ENCODE assay signal across 8 mouse cellular contexts in the genomic region with DNA sequence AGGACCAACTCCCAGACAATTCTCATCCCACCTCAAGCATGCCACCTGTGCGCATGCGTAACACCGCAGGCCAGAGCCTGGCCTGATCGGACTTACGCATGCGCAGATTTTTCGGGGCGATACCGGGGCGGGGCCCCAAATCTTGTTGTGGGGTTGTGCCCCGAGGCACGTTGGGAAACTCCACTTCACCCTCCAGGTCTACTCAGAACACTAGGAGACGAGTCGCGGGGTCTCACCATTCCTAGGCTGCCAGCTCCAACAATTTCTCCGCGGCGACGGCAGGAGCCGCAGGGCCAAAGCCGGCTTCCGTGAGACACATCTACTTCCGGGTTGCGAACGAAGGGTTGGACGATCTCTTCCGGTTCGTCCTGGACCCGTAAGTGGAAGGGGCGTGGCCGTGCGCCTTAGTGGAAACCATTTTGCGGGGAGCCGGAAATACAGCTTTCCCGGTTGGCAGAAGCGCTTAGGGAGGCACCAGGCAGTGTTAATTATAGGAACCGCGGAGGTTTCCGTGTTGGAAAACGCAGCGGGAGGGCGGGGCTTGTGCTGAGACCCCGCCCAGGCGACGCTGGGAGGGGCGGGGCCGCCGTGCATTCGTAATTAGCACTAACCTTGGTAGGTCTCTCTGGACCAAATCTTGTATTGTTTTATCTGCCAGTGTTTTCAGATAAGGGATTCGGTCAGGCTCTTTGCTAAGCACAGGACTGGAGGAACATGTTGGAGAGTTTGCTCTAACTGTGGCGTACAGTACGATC. TPM values are rescaled to one million over a fixed set of nuclear protein-coding genes. Genes with fewer than 3 reads are reported as not detected.
A peak's percentile ranks its signal among the peaks of the same experiment; 100 is the strongest.
DNase-seq lines count a peak whose midpoint lies in the region; ATAC-seq and TF ChIP-seq lines count a peak whose summit lies in the region.

A gene (minus strand): TSS at position 336 of the 755 bp plus-strand sequence.

- H3K9ac ChIP-seq in forebrain, embryonic 12.5 days: peak within 1 kb of the TSS; percentile 71
- H3K9ac ChIP-seq in heart, postnatal 0 days (replicated peaks; ENCODE audit: low read depth, low read length): peak within 1 kb of the TSS; percentile 63
- H3K9ac ChIP-seq in liver, embryonic 16.5 days (ENCODE audit: low read depth, low read length): peak within 1 kb of the TSS; percentile 76
- peak within 1 kb of the TSS; percentile 80 for H3K9ac ChIP-seq in neural tube, embryonic 13.5 days

- peak; percentile 98 for DNase-seq in c-Kit-positive CD71-positive TER-119-positive erythroid progenitor cells, embryonic 14.5 days (ENCODE audit: low spot score)
- peak; percentile 100 for DNase-seq in heart, postnatal 0 days (ENCODE audit: low spot score)
- DNase-seq in kidney, postnatal 4 days: peak; percentile 97 to 98

- H3K4me1 ChIP-seq in E14TG2a.4 (replicated peaks; ENCODE audit: low read depth, low read length): peaks cover 73% of the 10 kb centered on the region
- peaks cover 24% of the 10 kb centered on the region for H3K4me1 ChIP-seq in forebrain, embryonic 12.5 days
- peaks cover 43% of the 10 kb centered on the region for H3K4me1 ChIP-seq in heart, postnatal 0 days (ENCODE audit: control insufficient read depth, insufficient read depth)
- peaks cover 7% of the 10 kb centered on the region for H3K4me1 ChIP-seq in liver, embryonic 16.5 days (ENCODE audit: control insufficient read depth, low read depth, low read length)
- peaks cover 23% of the 10 kb centered on the region for H3K4me1 ChIP-seq in neural tube, embryonic 13.5 days (replicated peaks)
- peaks cover 2% of the 10 kb centered on the region for H3K4me1 ChIP-seq in testis, adult 2 months (ENCODE audit: control insufficient read depth, insufficient read depth, low read length)

- ATAC-seq in forebrain, embryonic 12.5 days (ENCODE audit: low FRiP score): peak; percentile 94
- ATAC-seq in heart, postnatal 0 days (ENCODE audit: insufficient read depth, low read depth): peak; percentile 89
- peak; percentile 89 for ATAC-seq in liver, embryonic 16.5 days (ENCODE audit: low read depth)
- peak; percentile 91 for ATAC-seq in neural tube, embryonic 13.5 days (ENCODE audit: low read depth)

- H3K4me3 ChIP-seq in E14TG2a.4 (replicated peaks; ENCODE audit: low read length): peak within 1 kb of the TSS; percentile 93
- peak within 1 kb of the TSS; percentile 64 for H3K4me3 ChIP-seq in forebrain, embryonic 12.5 days (replicated peaks)
- peak within 1 kb of the TSS; percentile 66 for H3K4me3 ChIP-seq in heart, postnatal 0 days (ENCODE audit: low read depth, low read length)
- peak within 1 kb of the TSS; percentile 77 for H3K4me3 ChIP-seq in liver, embryonic 16.5 days (ENCODE audit: low read depth, low read length)
- H3K4me3 ChIP-seq in neural tube, embryonic 13.5 days: peak within 1 kb of the TSS; percentile 56
- peak within 1 kb of the TSS; percentile 95 for H3K4me3 ChIP-seq in testis, adult 2 months (ENCODE audit: control insufficient read depth, low read depth, low read length)

- peaks cover 40% of the 10 kb centered on the region for H3K36me3 ChIP-seq in E14TG2a.4 (ENCODE audit: insufficient read depth, low read length)
- peaks cover 31% of the 10 kb centered on the region for H3K36me3 ChIP-seq in forebrain, embryonic 12.5 days (replicated peaks)
- peaks cover 14% of the 10 kb centered on the region for H3K36me3 ChIP-seq in heart, postnatal 0 days (replicated peaks; ENCODE audit: control insufficient read depth, insufficient read depth, low read length)
- peaks cover 3% of the 10 kb centered on the region for H3K36me3 ChIP-seq in liver, embryonic 16.5 days (ENCODE audit: control insufficient read depth, insufficient read depth)
- H3K36me3 ChIP-seq in neural tube, embryonic 13.5 days: peaks cover 30% of the 10 kb centered on the region
- no peaks in the 10 kb centered on the region for H3K36me3 ChIP-seq in testis, adult 2 months (ENCODE audit: control insufficient read depth, insufficient read depth, low read length)

- H3K9me3 ChIP-seq in E14TG2a.4 (ENCODE audit: low read length): no peaks in the 10 kb centered on the region
- H3K9me3 ChIP-seq in forebrain, embryonic 12.5 days: no peaks in the 10 kb centered on the region
- H3K9me3 ChIP-seq in heart, postnatal 0 days (replicated peaks; ENCODE audit: control insufficient read depth, low read length): no peaks in the 10 kb centered on the region
- H3K9me3 ChIP-seq in liver, embryonic 16.5 days (replicated peaks; ENCODE audit: control insufficient read depth, low read length): no peaks in the 10 kb centered on the region
- no peaks in the 10 kb centered on the region for H3K9me3 ChIP-seq in neural tube, embryonic 13.5 days

- WGBS in forebrain, embryonic 12.5 days: under 1% methylated on average over 52 of the region's 52 CpGs
- WGBS in heart, postnatal 0 days: under 1% methylated on average over 52 of the region's 52 CpGs
- under 1% methylated on average over 52 of the region's 52 CpGs for WGBS in liver, embryonic 16.5 days (ENCODE audit: insufficient replicate concordance)
- under 1% methylated on average over 52 of the region's 52 CpGs for WGBS in neural tube, embryonic 13.5 days

- H3K27ac ChIP-seq in forebrain, embryonic 12.5 days: peak within 1 kb of the TSS; percentile 97
- H3K27ac ChIP-seq in heart, postnatal 0 days (ENCODE audit: low read depth): peak within 1 kb of the TSS; percentile 98
- H3K27ac ChIP-seq in liver, embryonic 16.5 days (ENCODE audit: low read length): peak within 1 kb of the TSS; percentile 96
- peak within 1 kb of the TSS; percentile 92 for H3K27ac ChIP-seq in neural tube, embryonic 13.5 days (replicated peaks)
- peak within 1 kb of the TSS; percentile 94 for H3K27ac ChIP-seq in testis, adult 2 months (ENCODE audit: control insufficient read depth, insufficient read depth, low read depth, low read length)

- peak within 1 kb of the TSS; percentile 87 for H3K4me2 ChIP-seq in forebrain, embryonic 12.5 days
- H3K4me2 ChIP-seq in heart, postnatal 0 days (ENCODE audit: low read depth, low read length): peak within 1 kb of the TSS; percentile 79
- peak within 1 kb of the TSS; percentile 85 for H3K4me2 ChIP-seq in liver, embryonic 16.5 days (ENCODE audit: low read depth, low read length)
- H3K4me2 ChIP-seq in neural tube, embryonic 13.5 days: peak within 1 kb of the TSS; percentile 84

- TF ChIP-seq CTCF in E14TG2a.4 (conservative IDR thresholded peaks at IDR 0.05; ENCODE audit: low read length): no peak
- TF ChIP-seq CTCF in heart, postnatal 0 days (IDR thresholded peaks at IDR 0.05; ENCODE audit: low read depth): no peak
- TF ChIP-seq CTCF in testis, adult 2 months (IDR thresholded peaks at IDR 0.05; ENCODE audit: control insufficient read depth, insufficient read depth, insufficient replicate concordance, low read depth, low read length): no peak

- peak; percentile 90; the same call in 1 of the 2 replicates for TF ChIP-seq EP300 in heart, postnatal 0 days (IDR thresholded peaks at IDR 0.05; ENCODE audit: low read depth)

- no peaks in the 10 kb centered on the region for H3K27me3 ChIP-seq in E14TG2a.4 (ENCODE audit: insufficient read depth, low read length)
- H3K27me3 ChIP-seq in forebrain, embryonic 12.5 days: peaks cover 6% of the 10 kb centered on the region; the same call in 1 of the 2 replicates
- H3K27me3 ChIP-seq in heart, postnatal 0 days (ENCODE audit: control insufficient read depth, insufficient read depth, low read length): no peaks in the 10 kb centered on the region
- H3K27me3 ChIP-seq in liver, embryonic 16.5 days (ENCODE audit: control insufficient read depth, insufficient read depth, low read depth, low read length): no peaks in the 10 kb centered on the region
- H3K27me3 ChIP-seq in neural tube, embryonic 13.5 days: peaks cover 3% of the 10 kb centered on the region; the same call in 1 of the 2 replicates
- no peaks in the 10 kb centered on the region for H3K27me3 ChIP-seq in testis, adult 2 months (ENCODE audit: control insufficient read depth, insufficient read depth, low read length)

- TF ChIP-seq POLR2A in testis, adult 2 months (IDR thresholded peaks at IDR 0.05; ENCODE audit: control insufficient read depth, low read depth, low read length): peak; percentile 73

RNA-seq across cellular contexts. Expression of the gene that starts here (rescaled TPM):
- polyA plus RNA-seq in forebrain, embryonic 12.5 days (2016; fragmentation: Nextera tagmentation; extraction: Ambion mirVana): 185 and 188 TPM in 2 replicates
- total RNA-seq in heart, postnatal 0 days (2014; rRNA removed; ENCODE audit: low replicate concordance): 211 and 235 TPM in 2 replicates
- 128 and 141 TPM in 2 replicates for polyA plus RNA-seq in heart, postnatal 0 days (2015; fragmentation: Nextera tagmentation; extraction: Ambion mirVana)
- polyA plus RNA-seq in liver, embryonic 16.5 days (2015; fragmentation: Nextera tagmentation; extraction: Ambion mirVana): 35.8 and 38.4 TPM in 2 replicates
- polyA plus RNA-seq in neural tube, embryonic 13.5 days (2015; fragmentation: Nextera tagmentation; extraction: Ambion mirVana): 168 and 181 TPM in 2 replicates
- 113 and 124 TPM in 2 replicates for polyA plus RNA-seq in testis, adult 2 months (2012; rRNA removed)

Comparison
In these comparisons a context has a peak if more than half of its experiments do, and no peak if none do; other contexts are left out.
1. Peak in every context shown above with its lines: DNase-seq, ATAC-seq, H3K4me3 ChIP-seq and H3K27ac ChIP-seq.